Mouse (Mus musculus) lung, postnatal 0 days (tissue): ENCODE results near the gene Anks1. TPM values are rescaled to one million over a fixed set of nuclear protein-coding genes. Genes with fewer than 3 reads are reported as not detected.

ENCODE experiments used
- ATAC-seq: fragments of 200-750 bp; cut with Nextera tagmentation; 2 replicates; pipeline ENCODE4 v1.8.0; 2017; ENCODE audit warnings: moderate library complexity
- DNase-seq: peaks from one replicate; pipeline ENCODE4 v3.0.0-alpha.2; 2016; ENCODE audit warnings: low spot score
- H3K27ac ChIP-seq: fragments of 300-500 bp; sonication (generic); 2 replicates; pipeline ENCODE4 v1.5.1; 2014; ENCODE audit warnings: antibody characterized with exemption, mild to moderate bottlenecking, low read length, mixed read lengths
- H3K27me3 ChIP-seq: fragments of 300-500 bp; sonication (generic); replicated peaks from 2 replicates; pipeline ENCODE4 v1.6.1; 2014; ENCODE audit warnings: low read length, mixed read lengths; ENCODE audit not compliant: insufficient read depth
- H3K36me3 ChIP-seq: fragments of 300-500 bp; sonication (generic); 2 replicates; pipeline ENCODE4 v1.6.1; 2014; ENCODE audit warnings: low read length, mixed read lengths; ENCODE audit not compliant: insufficient read depth
- H3K4me1 ChIP-seq: fragments of 300-500 bp; sonication (generic); 2 replicates; pipeline ENCODE4 v1.6.1; 2014; ENCODE audit warnings: antibody characterized with exemption, low read depth, low read length, mixed read lengths; ENCODE audit not compliant: insufficient read depth
- H3K4me2 ChIP-seq: fragments of 300-500 bp; sonication (generic); replicated peaks from 2 replicates; pipeline ENCODE4 v1.6.1; 2014; ENCODE audit warnings: low read depth, mild to moderate bottlenecking, low read length, moderate library complexity, mixed read lengths
- H3K4me3 ChIP-seq: fragments of 300-500 bp; sonication (generic); 2 replicates; pipeline ENCODE4 v1.5.1; 2014; ENCODE audit warnings: low read depth, low read length
- H3K9ac ChIP-seq: fragments of 300-500 bp; sonication (generic); replicated peaks from 2 replicates; pipeline ENCODE4 v1.6.1; 2014; ENCODE audit warnings: low read depth, mild to moderate bottlenecking
- H3K9me3 ChIP-seq: fragments of 300-500 bp; sonication (generic); 2 replicates; pipeline ENCODE4 v1.6.1; 2016; ENCODE audit warnings: low read length, mixed read lengths
- CTCF ChIP-seq: IDR thresholded peaks from 2 replicates; pipeline ENCODE4 v1.5.1; 2016; ENCODE audit warnings: antibody characterized with exemption, mild to moderate bottlenecking
- EP300 ChIP-seq: IDR thresholded peaks from 2 replicates; pipeline ENCODE4 v1.6.1; 2016; ENCODE audit warnings: antibody characterized with exemption, mild to moderate bottlenecking, control low read depth
- WGBS: fragments of 180-500 bp; shearing (Covaris S2); extraction: QIAGEN DNeasy Blood & Tissue Kit; methylation state at CpG from one replicate; pipeline ENCODE4 v1.1.7; 2014; 5-methylcytosine and 5-hydroxymethylcytosine counted together
- polyA plus RNA-seq: library from polyadenylated mRNA; unstranded; fragments of >200 nt; fragmentation: Nextera tagmentation; extraction: Ambion mirVana; gene quantifications from 2 replicates; pipeline ENCODE4 v1.2.1, GENCODE M21; 2015

The Anks1 gene
- polyA plus RNA-seq, 1 experiment from 2014 or later: 25.4 TPM

GRCm38 (mm10) chr17:28021911-28022310 lies 112.8 kb downstream of the Anks1 start:
- Histone ChIP-seq H3K4me2 (no peak overlapping the region), H3K27ac (peak overlapping the region; percentile 55), H3K36me3 (0 out of 2 replicates have a peak, but pooled peaks cover 3% of the 10 kb centered on the region), H3K4me1 (peaks cover 55% of the 10 kb centered on the region; the same call in 1 of the 2 replicates), H3K4me3 (no peak overlapping the region), H3K27me3 (no peaks in the 10 kb centered on the region), H3K9ac (no peak overlapping the region), H3K9me3 (no peaks in the 10 kb centered on the region)
- WGBS: 53% methylated on average over 10 of the region's 10 CpGs
- no peak for ATAC-seq
- DNase-seq: no peak
- no peak for TF ChIP-seq EP300
- TF ChIP-seq CTCF: no peak

DNA sequence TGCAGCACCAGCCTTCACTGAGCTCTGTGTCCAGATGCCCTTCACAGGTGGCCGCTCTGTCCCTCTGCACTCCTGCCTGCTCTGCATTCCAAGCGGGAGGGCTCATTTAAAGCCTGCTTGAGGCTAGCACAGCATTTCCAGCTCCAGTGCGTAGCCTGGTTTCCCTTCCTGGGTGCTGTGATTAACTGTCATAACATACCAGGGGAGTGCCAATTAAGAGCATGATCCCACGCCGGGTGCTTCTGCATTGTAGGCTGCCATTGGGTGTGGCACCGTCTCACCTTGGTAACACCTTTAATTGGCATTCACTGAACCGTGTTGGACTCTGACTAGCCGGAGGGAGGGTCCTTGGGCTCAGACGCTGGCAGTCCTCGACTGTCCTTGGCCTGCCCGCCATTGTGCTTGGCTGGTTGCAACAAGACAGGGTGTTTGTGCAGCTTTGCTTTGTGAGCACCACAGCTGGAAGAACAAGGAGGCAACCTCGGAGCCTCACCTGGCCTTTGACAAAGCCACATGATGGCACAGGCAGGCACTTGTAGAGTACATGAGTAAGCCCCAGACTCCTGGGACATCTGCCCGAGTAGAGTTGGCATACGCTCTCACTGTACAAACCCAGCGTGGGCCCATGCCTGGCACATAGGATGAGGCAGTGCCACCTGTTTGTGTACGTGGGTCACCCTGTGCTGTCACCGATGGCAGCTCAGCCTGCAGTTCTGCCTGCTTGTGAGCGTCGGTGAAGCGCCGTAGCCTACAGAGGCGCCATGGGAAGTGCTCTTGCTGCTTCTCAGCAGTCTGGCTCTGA lies 113.9 kb downstream of the Anks1 start:
- 0 out of 2 replicates have a peak, but pooled peaks cover 3% of the 10 kb centered on the region for H3K36me3 ChIP-seq
- DNase-seq (no peak), ATAC-seq (no peak)
- no peaks in the 10 kb centered on the region for H3K27me3 ChIP-seq
- no peak for TF ChIP-seq EP300
- no peak for TF ChIP-seq CTCF
- H3K4me2 ChIP-seq: no peak overlapping the region
- H3K4me1 ChIP-seq: peaks cover 55% of the 10 kb centered on the region; the same call in 1 of the 2 replicates
- no peak overlapping the region for H3K4me3 ChIP-seq
- peak overlapping the region; percentile 90 for H3K27ac ChIP-seq
- 62% methylated on average over 22 of the region's 22 CpGs for WGBS
- H3K9me3 ChIP-seq: no peaks in the 10 kb centered on the region
- no peak overlapping the region for H3K9ac ChIP-seq

DNA sequence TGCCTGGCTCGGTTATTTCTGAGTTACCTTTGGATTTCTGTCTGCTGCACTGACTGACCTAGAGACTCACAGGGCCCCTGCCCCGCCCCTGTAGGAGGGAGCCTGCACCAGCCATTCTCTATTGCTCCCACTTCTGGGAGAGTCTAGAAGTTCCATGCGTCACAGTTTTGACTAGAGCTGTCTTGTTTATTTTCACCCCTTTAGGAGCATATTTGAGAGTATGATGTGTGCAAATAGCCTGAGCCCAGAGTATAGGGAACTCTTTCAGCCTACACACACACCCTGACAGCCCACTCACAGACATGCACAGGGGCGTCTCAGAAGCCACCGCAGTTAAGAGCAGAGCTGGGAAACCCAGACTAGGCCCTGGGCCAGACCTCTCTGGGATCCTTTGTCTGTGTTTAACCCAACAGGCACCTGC lies 116.4 kb downstream of the Anks1 start:
- no peak overlapping the region for H3K4me3 ChIP-seq
- H3K4me1 ChIP-seq: peaks cover 59% of the 10 kb centered on the region; the same call in 1 of the 2 replicates
- WGBS: 25% methylated on average over 5 of the region's 5 CpGs
- H3K9me3 ChIP-seq: no peaks in the 10 kb centered on the region
- TF ChIP-seq CTCF (peak; percentile 44), EP300 (peak; percentile 90)
- peak overlapping the region; percentile 15; the same call in 1 of the 2 replicates for H3K4me2 ChIP-seq
- ATAC-seq: peak; percentile 86
- peak overlapping the region; percentile 90 for H3K27ac ChIP-seq
- DNase-seq: peak; percentile 94
- no peaks in the 10 kb centered on the region for H3K27me3 ChIP-seq
- 0 out of 2 replicates have a peak overlapping the region, but pooled peaks have one; percentile 27 for H3K9ac ChIP-seq
- H3K36me3 ChIP-seq: no peaks in the 10 kb centered on the region

- 0 out of 2 replicates have a peak overlapping the region, but pooled peaks have one; percentile 15 for H3K4me2 ChIP-seq
- peaks cover 66% of the 10 kb centered on the region for H3K4me1 ChIP-seq
- H3K36me3 ChIP-seq: no peaks in the 10 kb centered on the region
- no peaks in the 10 kb centered on the region for H3K27me3 ChIP-seq
- H3K4me3 ChIP-seq: no peak overlapping the region
- H3K9me3 ChIP-seq: no peaks in the 10 kb centered on the region
- H3K9ac ChIP-seq: peak overlapping the region; percentile 27; the same call in 1 of the 2 replicates
- TF ChIP-seq CTCF (no peak), EP300 (peak; percentile 39; the same call in 1 of the 2 replicates)
- ATAC-seq (peak; percentile 74), DNase-seq (peak; percentile 82)
- WGBS: 45% methylated on average over 14 of the region's 14 CpGs
- H3K27ac ChIP-seq: peak overlapping the region; percentile 90
Measured at GRCm38 (mm10) chr17:28026111-28026872, 117.2 kb downstream of the Anks1 start.

- Histone ChIP-seq H3K9ac (no peak overlapping the region), H3K36me3 (no peaks in the 10 kb centered on the region), H3K9me3 (no peaks in the 10 kb centered on the region), H3K4me3 (no peak overlapping the region), H3K27me3 (no peaks in the 10 kb centered on the region), H3K4me1 (peaks cover 72% of the 10 kb centered on the region), H3K27ac (peak overlapping the region; percentile 90; the same call in 1 of the 2 replicates), H3K4me2 (no peak overlapping the region)
- DNase-seq (no peak), ATAC-seq (no peak)
- TF ChIP-seq EP300: no peak
- no peak for TF ChIP-seq CTCF
- 89% methylated on average over 6 of the region's 6 CpGs for WGBS
Measured at GRCm38 (mm10) chr17:28027197-28027596, 118.1 kb downstream of the Anks1 start.

GRCm38 (mm10) chr17:28028236-28028635 lies 119.1 kb downstream of the Anks1 start:
- TF ChIP-seq CTCF (no peak), EP300 (no peak)
- H3K4me1 ChIP-seq: peaks cover 64% of the 10 kb centered on the region
- no peaks in the 10 kb centered on the region for H3K9me3 ChIP-seq
- no peak overlapping the region for H3K4me3 ChIP-seq
- H3K36me3 ChIP-seq: no peaks in the 10 kb centered on the region
- H3K27ac ChIP-seq: no peak overlapping the region
- H3K9ac ChIP-seq: no peak overlapping the region
- no peak overlapping the region for H3K4me2 ChIP-seq
- DNase-seq (no peak), ATAC-seq (no peak)
- 73% methylated on average over 10 of the region's 10 CpGs for WGBS
- no peaks in the 10 kb centered on the region for H3K27me3 ChIP-seq
